Mouse (Mus musculus) gastrocnemius, adult 18-20 months (tissue): ENCODE measurements around the gene Ppp1r14a. TPM values are rescaled to one million over a fixed set of nuclear protein-coding genes. Genes with fewer than 3 reads are reported as not detected.

Experiments used
- DNase-seq: peaks from one replicate; pipeline ENCODE4 v3.0.0; 2021; ENCODE audit warnings: low spot score
- total RNA-seq, 2 experiments: library from RNA; stranded (reverse); gene quantifications; 2 replicates each; pipeline ENCODE4 v1.2.3; 2021

Gene Ppp1r14a
- total RNA-seq, 2 experiments from 2014 or later = 3.3 to 3.4 TPM

- DNase-seq = no peak
Measured at GRCm38 (mm10) chr7:29279261-29279660, 9.8 kb upstream of the Ppp1r14a start.

- no peak for DNase-seq
Measured at GRCm38 (mm10) chr7:29279924-29280323, 9.2 kb upstream of the Ppp1r14a start.

- no peak for DNase-seq
Measured at GRCm38 (mm10) chr7:29280801-29281200, 8.3 kb upstream of the Ppp1r14a start.

- DNase-seq = no peak
Measured at GRCm38 (mm10) chr7:29281201-29282073, 7.7 kb upstream of the Ppp1r14a start, which contains the start of gene Spint2. Gene Spint2, minus strand, starts transcription at chr7:29281912.

- DNase-seq = no peak
Measured at GRCm38 (mm10) chr7:29282074-29282554, 7.0 kb upstream of the Ppp1r14a start.

- no peak for DNase-seq
Measured at GRCm38 (mm10) chr7:29283876-29284275, 5.2 kb upstream of the Ppp1r14a start.

- no peak for DNase-seq
Measured at GRCm38 (mm10) chr7:29284523-29284922, 4.6 kb upstream of the Ppp1r14a start.

- DNase-seq = no peak
Measured at GRCm38 (mm10) chr7:29287481-29287880, 1.6 kb upstream of the Ppp1r14a start.

- DNase-seq = no peak
Measured at GRCm38 (mm10) chr7:29288079-29288478, 1.0 kb upstream of the Ppp1r14a start.

- no peak for DNase-seq
Measured at GRCm38 (mm10) chr7:29289856-29290255, 748 bp downstream of the Ppp1r14a start.

- no peak for DNase-seq
Measured at GRCm38 (mm10) chr7:29290691-29291485, 1.8 kb downstream of the Ppp1r14a start.

- DNase-seq = no peak
Measured at GRCm38 (mm10) chr7:29291616-29292457, 2.7 kb downstream of the Ppp1r14a start.

- DNase-seq = peak; percentile 43
Measured at GRCm38 (mm10) chr7:29292458-29293098, 3.5 kb downstream of the Ppp1r14a start.

- no peak for DNase-seq
Measured at GRCm38 (mm10) chr7:29293131-29294065, 4.3 kb downstream of the Ppp1r14a start.

- DNase-seq = no peak
Measured at GRCm38 (mm10) chr7:29294111-29294761, 5.1 kb downstream of the Ppp1r14a start.

- DNase-seq = no peak
Measured at GRCm38 (mm10) chr7:29295861-29296647, 6.9 kb downstream of the Ppp1r14a start.

GRCm38 (mm10) chr7:29296998-29297397, 7.9 kb downstream of the Ppp1r14a start:
- peak; percentile 76 for DNase-seq

GRCm38 (mm10) chr7:29301127-29301566, 12.0 kb downstream of the Ppp1r14a start:
- DNase-seq = peak; percentile 71
